Mouse (Mus musculus): ENCODE data around the gene Rph3a. TPM values are rescaled to one million over a fixed set of nuclear protein-coding genes. Genes with fewer than 3 reads are reported as not detected.

Gene Rph3a
- polyA plus RNA-seq, 1 experiment from 2014 or later: 10.9 TPM

DNA sequence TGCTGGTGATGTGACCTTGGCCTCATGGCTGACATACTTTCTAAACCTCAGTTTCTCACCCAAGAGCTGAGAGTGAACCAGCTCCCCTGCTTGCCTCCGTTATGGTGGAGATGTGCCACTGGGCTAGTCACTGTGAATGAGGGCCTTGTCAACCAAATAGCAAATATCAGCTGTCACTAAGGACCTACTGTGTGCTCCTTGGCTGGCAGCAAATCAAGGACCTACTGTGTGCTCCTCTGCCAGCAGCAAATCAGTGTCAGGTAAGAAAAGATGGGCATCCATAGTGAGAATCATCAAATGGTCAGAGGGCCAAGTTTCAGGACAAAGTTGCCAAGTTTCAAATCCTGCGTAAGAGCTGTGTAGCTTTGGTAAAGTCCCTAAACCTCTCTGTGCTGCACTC lies 4.6 kb upstream of the Rph3a start:
- 99% methylated on average over 2 of the region's 2 CpGs for whole genome bisulfite sequencing
- no peak overlapping the region for H3K4me2 ChIP-seq (ENCODE audit: low read length)
- no peak for ATAC-seq

DNA sequence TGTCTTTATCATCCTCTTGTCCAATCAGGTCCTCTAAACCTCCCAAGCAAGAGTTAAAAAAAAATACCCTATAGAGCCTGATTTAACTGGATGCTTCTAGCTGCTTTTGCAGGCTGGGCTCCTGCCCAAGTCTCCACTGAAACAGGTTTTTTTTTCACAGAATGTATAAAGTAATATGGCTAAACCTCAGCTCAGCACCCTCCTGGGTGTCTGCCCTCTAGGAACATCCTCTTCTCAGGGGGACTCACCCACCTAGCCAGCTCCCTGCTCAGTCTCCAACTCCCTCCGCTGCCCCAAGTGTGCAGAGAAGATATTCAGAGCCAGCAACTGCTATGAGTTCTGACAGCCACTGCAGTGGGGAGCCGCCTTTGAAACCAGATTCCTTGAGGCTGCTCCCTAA lies 2.1 kb upstream of the Rph3a start:
- Histone ChIP-seq H3K4me1 (ENCODE audit: control insufficient read depth, insufficient read depth, low read length) (peaks cover 17% of the 10 kb centered on the region; the same call in 1 of the 2 replicates), H3K9me3 (replicated peaks; ENCODE audit: control insufficient read depth, low read length) (no peaks in the 10 kb centered on the region), H3K4me3 (ENCODE audit: low read depth, low read length) (no peak overlapping the region), H3K4me2 (ENCODE audit: low read length) (no peak overlapping the region), H3K27ac (ENCODE audit: low read depth, low read length) (no peak overlapping the region), H3K36me3 (ENCODE audit: control insufficient read depth, insufficient read depth, low read length) (no peaks in the 10 kb centered on the region), H3K9ac (ENCODE audit: low read length) (no peak overlapping the region), H3K27me3 (replicated peaks; ENCODE audit: control insufficient read depth, insufficient read depth, low read length) (0 out of 2 replicates have a peak, but pooled peaks cover 6% of the 10 kb centered on the region)
- DNase-seq (ENCODE audit: low spot score) (no peak), ATAC-seq (no peak)
- WGBS: 25% methylated on average over 2 of the region's 2 CpGs

More for the DNA sequence above, 4.6 kb upstream of the Rph3a start:
- Histone ChIP-seq H3K36me3 (ENCODE audit: control insufficient read depth, insufficient read depth, low read length) (no peaks in the 10 kb centered on the region), H3K9me3 (replicated peaks; ENCODE audit: control insufficient read depth, low read length) (no peaks in the 10 kb centered on the region), H3K4me1 (ENCODE audit: control insufficient read depth, insufficient read depth, low read length) (peaks cover 6% of the 10 kb centered on the region; the same call in 1 of the 2 replicates), H3K4me3 (ENCODE audit: low read depth, low read length) (no peak overlapping the region), H3K27ac (ENCODE audit: low read depth, low read length) (no peak overlapping the region), H3K9ac (ENCODE audit: low read length) (no peak overlapping the region), H3K27me3 (replicated peaks; ENCODE audit: control insufficient read depth, insufficient read depth, low read length) (0 out of 2 replicates have a peak, but pooled peaks cover 6% of the 10 kb centered on the region)
- no peak for DNase-seq (ENCODE audit: low spot score)

DNA sequence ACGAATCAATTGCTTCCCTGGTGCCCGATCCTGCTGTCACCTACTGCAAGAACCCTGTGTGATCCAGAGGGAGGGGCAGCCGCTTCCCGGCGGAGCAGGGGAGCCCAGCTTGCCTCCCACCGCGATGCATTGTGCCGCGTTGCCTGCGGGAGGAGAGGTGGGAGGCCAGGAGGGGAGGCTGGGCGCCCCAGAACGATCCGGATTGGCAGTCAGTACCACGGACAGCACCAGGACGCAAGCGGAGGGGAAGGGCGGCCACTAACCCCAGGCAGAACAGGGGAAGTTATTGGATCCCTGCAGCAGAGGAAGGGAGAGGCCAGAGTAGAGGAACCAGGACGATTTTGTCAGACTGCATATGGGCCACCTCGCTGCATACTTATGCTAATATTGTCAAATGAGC lies 486 bp downstream of the Rph3a start:
- ATAC-seq: peak; percentile 44; the same call in 1 of the 2 replicates
- H3K4me2 ChIP-seq (ENCODE audit: low read length): peak overlapping the region; percentile 48
- H3K4me3 ChIP-seq (ENCODE audit: low read depth, low read length): peak overlapping the region; percentile 25
- H3K9me3 ChIP-seq (replicated peaks; ENCODE audit: control insufficient read depth, low read length): no peaks in the 10 kb centered on the region
- no peaks in the 10 kb centered on the region for H3K36me3 ChIP-seq (ENCODE audit: control insufficient read depth, insufficient read depth, low read length)
- under 1% methylated on average over 19 of the region's 19 CpGs for WGBS
- 0 out of 2 replicates have a peak, but pooled peaks cover 6% of the 10 kb centered on the region for H3K27me3 ChIP-seq (replicated peaks; ENCODE audit: control insufficient read depth, insufficient read depth, low read length)
- H3K27ac ChIP-seq (ENCODE audit: low read depth, low read length): peak overlapping the region; percentile 45; the same call in 1 of the 2 replicates
- peak overlapping the region; percentile 43 for H3K9ac ChIP-seq (ENCODE audit: low read length)
- peaks cover 17% of the 10 kb centered on the region; the same call in 1 of the 2 replicates for H3K4me1 ChIP-seq (ENCODE audit: control insufficient read depth, insufficient read depth, low read length)
- peak; percentile 59 for DNase-seq (ENCODE audit: low spot score)

DNA sequence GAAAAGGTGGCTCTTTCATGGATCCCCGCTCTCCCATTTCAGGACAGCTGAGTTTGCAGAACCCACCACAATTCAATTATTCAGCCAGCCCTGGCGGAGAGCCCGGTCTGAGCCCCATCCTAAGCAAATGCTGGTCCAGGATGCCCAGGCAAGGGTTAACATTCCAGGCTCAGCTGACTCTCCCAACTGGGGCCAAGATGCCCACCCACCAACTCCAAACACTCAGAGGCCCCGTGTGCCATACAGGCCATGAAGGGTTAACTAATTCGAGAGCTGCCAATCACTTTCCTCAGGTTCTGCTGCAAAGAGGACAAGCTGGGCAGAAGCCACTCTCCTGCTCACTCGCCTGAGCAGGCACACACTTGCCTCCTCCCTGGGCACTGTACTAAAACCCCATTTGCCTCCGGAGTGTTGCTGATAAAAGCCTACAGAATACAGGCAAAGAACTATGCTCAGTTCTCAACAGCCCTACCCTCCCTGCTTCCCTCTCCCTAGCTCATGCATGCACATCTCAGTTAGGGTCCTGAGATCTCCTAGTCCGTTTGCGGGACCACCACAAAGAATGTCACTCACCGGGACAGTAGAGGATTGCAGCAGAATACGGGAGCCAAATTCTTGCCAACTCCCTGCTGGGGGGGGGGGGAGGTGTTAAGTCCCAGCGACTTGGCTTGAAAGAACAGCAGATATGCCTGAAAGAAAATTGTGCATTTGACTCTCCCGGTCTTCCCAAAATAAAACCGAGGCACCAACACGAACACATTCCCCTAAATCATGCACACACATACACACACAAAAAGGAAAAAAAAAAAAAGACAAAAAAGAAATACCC lies 1.3 kb downstream of the Rph3a start:
- Histone ChIP-seq H3K27ac (ENCODE audit: low read depth, low read length) (0 out of 2 replicates have a peak overlapping the region, but pooled peaks have one; percentile 45), H3K4me2 (ENCODE audit: low read length) (peak overlapping the region; percentile 48), H3K4me3 (ENCODE audit: low read depth, low read length) (peak overlapping the region; percentile 25), H3K36me3 (ENCODE audit: control insufficient read depth, insufficient read depth, low read length) (no peaks in the 10 kb centered on the region), H3K4me1 (ENCODE audit: control insufficient read depth, insufficient read depth, low read length) (peaks cover 23% of the 10 kb centered on the region), H3K27me3 (replicated peaks; ENCODE audit: control insufficient read depth, insufficient read depth, low read length) (0 out of 2 replicates have a peak, but pooled peaks cover 6% of the 10 kb centered on the region), H3K9ac (ENCODE audit: low read length) (peak overlapping the region; percentile 43), H3K9me3 (replicated peaks; ENCODE audit: control insufficient read depth, low read length) (no peaks in the 10 kb centered on the region)
- peak; percentile 50 for DNase-seq (ENCODE audit: low spot score)
- no peak for ATAC-seq
- 5% methylated on average over 15 of the region's 15 CpGs for WGBS

DNA sequence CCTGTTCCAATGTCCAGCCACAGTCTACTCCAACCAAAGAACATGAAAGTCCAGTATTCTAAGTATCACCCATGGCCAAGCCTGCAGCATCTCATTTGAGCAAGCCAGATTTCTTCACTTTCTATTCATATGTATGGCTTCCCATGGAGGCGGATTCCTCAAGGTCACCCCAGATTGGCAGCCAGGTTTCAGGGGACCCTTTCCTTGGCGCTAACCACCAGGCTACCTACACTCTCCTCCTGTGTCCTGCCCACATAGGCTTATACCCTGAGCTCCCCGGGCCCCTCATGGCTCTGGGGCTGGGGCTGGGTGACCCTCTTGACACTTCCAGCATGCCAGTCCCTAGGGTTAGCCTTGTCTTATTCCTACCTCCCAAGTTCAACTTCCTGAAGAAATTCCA lies 2.3 kb downstream of the Rph3a start:
- peaks cover 33% of the 10 kb centered on the region for H3K4me1 ChIP-seq (ENCODE audit: control insufficient read depth, insufficient read depth, low read length)
- H3K4me2 ChIP-seq (ENCODE audit: low read length): peak overlapping the region; percentile 48
- WGBS: 89% methylated on average over 3 of the region's 3 CpGs
- 0 out of 2 replicates have a peak, but pooled peaks cover 6% of the 10 kb centered on the region for H3K27me3 ChIP-seq (replicated peaks; ENCODE audit: control insufficient read depth, insufficient read depth, low read length)
- no peaks in the 10 kb centered on the region for H3K36me3 ChIP-seq (ENCODE audit: control insufficient read depth, insufficient read depth, low read length)
- H3K9ac ChIP-seq (ENCODE audit: low read length): no peak overlapping the region
- no peak overlapping the region for H3K27ac ChIP-seq (ENCODE audit: low read depth, low read length)
- DNase-seq (ENCODE audit: low spot score): no peak
- H3K9me3 ChIP-seq (replicated peaks; ENCODE audit: control insufficient read depth, low read length): no peaks in the 10 kb centered on the region
- H3K4me3 ChIP-seq (ENCODE audit: low read depth, low read length): no peak overlapping the region
- ATAC-seq: no peak

DNA sequence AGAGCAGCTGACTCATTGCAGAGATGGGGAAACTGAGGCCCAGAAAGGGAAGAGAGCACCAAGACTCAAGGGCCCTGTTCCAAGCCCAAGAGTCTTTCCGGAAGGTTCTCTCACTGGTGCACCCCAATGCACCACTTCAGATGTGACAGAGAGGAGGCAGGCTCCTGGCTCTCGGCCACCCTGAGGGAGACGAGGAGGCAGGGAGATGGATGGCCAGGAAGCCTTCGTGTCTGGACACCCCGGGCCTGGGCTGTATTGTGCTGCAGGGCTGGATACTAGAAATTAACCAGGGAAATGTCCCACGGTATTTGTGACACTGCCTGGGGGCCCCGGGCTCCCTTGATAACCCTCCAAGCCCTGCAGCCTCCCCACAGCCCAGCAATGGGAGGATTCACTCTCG lies 2.8 kb downstream of the Rph3a start:
- Histone ChIP-seq H3K4me3 (ENCODE audit: low read depth, low read length) (no peak overlapping the region), H3K27me3 (replicated peaks; ENCODE audit: control insufficient read depth, insufficient read depth, low read length) (0 out of 2 replicates have a peak, but pooled peaks cover 6% of the 10 kb centered on the region), H3K4me1 (ENCODE audit: control insufficient read depth, insufficient read depth, low read length) (peaks cover 33% of the 10 kb centered on the region), H3K4me2 (ENCODE audit: low read length) (no peak overlapping the region), H3K9ac (ENCODE audit: low read length) (no peak overlapping the region), H3K27ac (ENCODE audit: low read depth, low read length) (no peak overlapping the region), H3K9me3 (replicated peaks; ENCODE audit: control insufficient read depth, low read length) (no peaks in the 10 kb centered on the region), H3K36me3 (ENCODE audit: control insufficient read depth, insufficient read depth, low read length) (no peaks in the 10 kb centered on the region)
- WGBS: 79% methylated on average over 8 of the region's 8 CpGs
- ATAC-seq (no peak), DNase-seq (ENCODE audit: low spot score) (no peak)

DNA sequence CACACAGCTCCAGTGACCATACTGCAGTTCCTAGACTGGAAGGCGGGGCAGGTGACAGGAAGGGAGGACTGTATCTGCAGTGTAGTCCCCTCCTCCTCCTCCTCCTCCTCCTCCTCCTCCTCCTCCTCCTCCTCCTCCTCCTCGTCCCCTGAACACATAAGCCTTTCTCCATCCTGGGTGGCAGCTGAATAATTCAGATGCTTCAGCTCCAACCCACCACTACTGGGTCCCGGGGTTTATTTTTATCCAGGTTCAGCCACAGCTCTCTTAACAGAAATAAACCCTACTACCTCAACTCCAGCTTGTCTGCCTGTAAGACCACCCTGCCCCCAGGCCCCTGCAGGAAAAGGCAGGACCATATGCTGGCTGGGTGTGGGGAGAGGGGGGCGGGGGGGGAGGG lies 3.7 kb downstream of the Rph3a start:
- H3K27me3 ChIP-seq (replicated peaks; ENCODE audit: control insufficient read depth, insufficient read depth, low read length): 0 out of 2 replicates have a peak, but pooled peaks cover 6% of the 10 kb centered on the region
- H3K9ac ChIP-seq (ENCODE audit: low read length): no peak overlapping the region
- no peaks in the 10 kb centered on the region for H3K9me3 ChIP-seq (replicated peaks; ENCODE audit: control insufficient read depth, low read length)
- no peak overlapping the region for H3K4me3 ChIP-seq (ENCODE audit: low read depth, low read length)
- H3K4me1 ChIP-seq (ENCODE audit: control insufficient read depth, insufficient read depth, low read length): peaks cover 33% of the 10 kb centered on the region
- DNase-seq (ENCODE audit: low spot score): no peak
- H3K4me2 ChIP-seq (ENCODE audit: low read length): no peak overlapping the region
- ATAC-seq: no peak
- no peaks in the 10 kb centered on the region for H3K36me3 ChIP-seq (ENCODE audit: control insufficient read depth, insufficient read depth, low read length)
- 44% methylated on average over 3 of the region's 4 CpGs for WGBS
- H3K27ac ChIP-seq (ENCODE audit: low read depth, low read length): no peak overlapping the region

DNA sequence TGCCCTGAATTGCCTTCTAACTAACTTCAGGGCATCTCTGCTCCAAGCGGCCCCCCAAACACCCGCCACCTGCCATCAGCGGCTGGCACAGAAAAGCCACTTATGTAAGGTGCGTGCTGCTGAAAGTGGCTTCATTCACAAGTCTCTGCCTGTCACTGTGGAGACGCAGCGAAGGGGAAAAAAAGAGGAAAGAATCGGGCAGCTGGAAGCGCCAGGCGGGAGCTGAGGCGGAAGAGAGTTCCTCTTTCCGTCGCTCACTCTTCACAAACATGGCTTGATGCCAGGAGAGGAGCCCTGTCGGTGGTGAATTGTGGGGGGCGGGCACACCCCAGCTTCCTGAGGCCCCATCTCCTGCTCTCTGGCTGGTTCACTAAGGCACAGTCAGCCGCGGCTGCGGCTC lies 6.1 kb downstream of the Rph3a start:
- peak; percentile 63 for ATAC-seq
- Histone ChIP-seq H3K27ac (ENCODE audit: low read depth, low read length) (peak overlapping the region; percentile 60), H3K9ac (ENCODE audit: low read length) (peak overlapping the region; percentile 52), H3K4me1 (ENCODE audit: control insufficient read depth, insufficient read depth, low read length) (peaks cover 25% of the 10 kb centered on the region), H3K9me3 (replicated peaks; ENCODE audit: control insufficient read depth, low read length) (no peaks in the 10 kb centered on the region), H3K36me3 (ENCODE audit: control insufficient read depth, insufficient read depth, low read length) (no peaks in the 10 kb centered on the region), H3K4me3 (ENCODE audit: low read depth, low read length) (peak overlapping the region; percentile 9; the same call in 1 of the 2 replicates), H3K27me3 (replicated peaks; ENCODE audit: control insufficient read depth, insufficient read depth, low read length) (no peaks in the 10 kb centered on the region), H3K4me2 (ENCODE audit: low read length) (peak overlapping the region; percentile 47)
- peak; percentile 84 for DNase-seq (ENCODE audit: low spot score)
- WGBS: 2% methylated on average over 17 of the region's 17 CpGs

DNA sequence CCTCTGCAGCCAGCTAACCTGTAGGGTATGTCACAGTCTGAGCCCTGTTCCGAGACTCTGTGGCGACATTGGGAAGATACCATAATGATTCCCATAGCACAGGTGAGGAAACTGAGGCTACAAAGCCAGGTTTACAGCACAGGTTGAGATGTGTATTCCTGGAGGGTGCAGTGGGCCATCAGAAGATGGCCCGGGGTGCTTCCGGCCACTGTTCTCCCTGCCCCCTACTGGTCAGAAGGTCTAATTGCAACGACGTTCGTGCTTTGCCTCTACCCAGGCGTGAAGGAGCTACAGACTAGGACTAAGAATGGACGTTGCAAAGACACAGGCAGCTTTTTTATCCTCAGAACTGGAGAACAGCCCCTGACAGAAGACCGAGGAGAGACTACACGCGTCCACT lies 10.3 kb downstream of the Rph3a start:
- peaks cover 16% of the 10 kb centered on the region for H3K4me1 ChIP-seq (ENCODE audit: control insufficient read depth, insufficient read depth, low read length)
- H3K9ac ChIP-seq (ENCODE audit: low read length): no peak overlapping the region
- 32% methylated on average over 12 of the region's 12 CpGs for WGBS
- ATAC-seq: no peak
- H3K4me2 ChIP-seq (ENCODE audit: low read length): no peak overlapping the region
- H3K27me3 ChIP-seq (replicated peaks; ENCODE audit: control insufficient read depth, insufficient read depth, low read length): no peaks in the 10 kb centered on the region
- H3K4me3 ChIP-seq (ENCODE audit: low read depth, low read length): no peak overlapping the region
- no peak for DNase-seq (ENCODE audit: low spot score)
- no peaks in the 10 kb centered on the region for H3K9me3 ChIP-seq (replicated peaks; ENCODE audit: control insufficient read depth, low read length)
- no peaks in the 10 kb centered on the region for H3K36me3 ChIP-seq (ENCODE audit: control insufficient read depth, insufficient read depth, low read length)
- H3K27ac ChIP-seq (ENCODE audit: low read depth, low read length): no peak overlapping the region

Data from forebrain, embryonic 14.5 days (tissue).